Mouse (Mus musculus) embryonic facial prominence, embryonic 11.5 days (tissue): Measurements from ENCODE around the gene Syt1. TPM values are rescaled to one million over a fixed set of nuclear protein-coding genes. Genes with fewer than 3 reads are reported as not detected.

Source experiments
- ATAC-seq: fragments of 200-750 bp; cut with Nextera tagmentation; replicated peaks from 2 replicates; pipeline ENCODE4 v1.8.0; 2017; ENCODE audit warnings: low read depth; ENCODE audit not compliant: insufficient number of reproducible peaks, low FRiP score, low TSS enrichment
- DNase-seq: peaks from one replicate; pipeline ENCODE4 v3.0.0-alpha.2; 2015; ENCODE audit warnings: low spot score
- H3K27ac ChIP-seq: fragments of 300-500 bp; sonication (generic); replicated peaks from 2 replicates; pipeline ENCODE4 v1.5.1; 2014; ENCODE audit warnings: mild to moderate bottlenecking, low read depth, low read length, control low read depth
- H3K27me3 ChIP-seq: fragments of 300-500 bp; sonication (generic); 2 replicates; pipeline ENCODE4 v1.6.1; 2014; ENCODE audit warnings: mild to moderate bottlenecking, low read length, moderate library complexity, mixed read lengths; ENCODE audit not compliant: control insufficient read depth, insufficient read depth
- H3K36me3 ChIP-seq: fragments of 300-500 bp; sonication (generic); replicated peaks from 2 replicates; pipeline ENCODE4 v1.6.1; 2014; ENCODE audit warnings: low read depth, mild to moderate bottlenecking, low read length, moderate library complexity, mixed read lengths; ENCODE audit not compliant: control insufficient read depth, insufficient read depth
- H3K4me1 ChIP-seq: fragments of 300-500 bp; sonication (generic); 2 replicates; pipeline ENCODE4 v1.6.1; 2014; ENCODE audit warnings: low read length, mixed read lengths; ENCODE audit not compliant: control insufficient read depth, insufficient read depth
- H3K4me2 ChIP-seq: fragments of 300-500 bp; sonication (generic); 2 replicates; pipeline ENCODE4 v1.6.1; 2014; ENCODE audit warnings: low read depth, mild to moderate bottlenecking, control low read depth, low read length, moderate library complexity
- H3K4me3 ChIP-seq: fragments of 300-500 bp; sonication (generic); 2 replicates; pipeline ENCODE4 v1.5.1; 2014; ENCODE audit warnings: low read depth, low read length, control low read depth
- H3K9ac ChIP-seq: fragments of 300-500 bp; sonication (generic); replicated peaks from 2 replicates; pipeline ENCODE4 v1.6.1; 2014; ENCODE audit warnings: mild to moderate bottlenecking, control low read depth, low read length
- H3K9me3 ChIP-seq: fragments of 300-500 bp; sonication (generic); replicated peaks from 2 replicates; pipeline ENCODE4 v1.6.1; 2016; ENCODE audit warnings: mild to moderate bottlenecking, low read length, inconsistent platforms, mixed read lengths; ENCODE audit not compliant: control insufficient read depth
- WGBS: fragments of 180-500 bp; shearing (Covaris S2); extraction: QIAGEN DNeasy Blood & Tissue Kit; methylation state at CpG from one replicate; pipeline ENCODE4 v1.1.7; 2014; 5-methylcytosine and 5-hydroxymethylcytosine counted together
- polyA plus RNA-seq: library from polyadenylated mRNA; unstranded; fragments of >200 nt; fragmentation: Nextera tagmentation; extraction: Ambion mirVana; gene quantifications from 2 replicates; pipeline ENCODE4 v1.2.1, GENCODE M21; 2014

The Syt1 gene
- polyA plus RNA-seq, 1 experiment from 2014 or later, result 7.1 TPM

DNA sequence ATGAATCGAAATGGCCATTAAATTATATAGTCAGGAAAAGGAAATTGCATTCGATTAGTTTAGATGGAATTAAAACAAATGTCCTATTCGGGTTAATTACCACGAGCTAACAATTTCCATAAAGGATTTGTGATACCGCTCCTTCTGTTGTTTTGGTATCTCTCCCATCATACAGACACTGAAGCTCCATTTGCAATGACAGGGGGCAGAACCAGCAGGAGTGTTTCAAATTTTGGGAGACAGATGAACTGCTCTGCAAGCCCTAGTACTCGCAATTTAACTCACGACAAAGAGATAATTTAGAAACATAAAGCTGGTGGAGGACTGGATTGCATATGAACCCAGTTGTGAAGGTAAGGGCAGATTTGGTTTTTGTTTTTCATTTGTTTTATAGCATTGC is 210.0 kb downstream of the Syt1 start:
- no peak overlapping the region for H3K4me3 ChIP-seq
- H3K9me3 ChIP-seq, result no peaks in the 10 kb centered on the region
- DNase-seq, result no peak
- H3K4me2 ChIP-seq, result no peak overlapping the region
- H3K36me3 ChIP-seq, result no peaks in the 10 kb centered on the region
- no peak overlapping the region for H3K9ac ChIP-seq
- H3K4me1 ChIP-seq, result no peaks in the 10 kb centered on the region
- H3K27me3 ChIP-seq, result no peaks in the 10 kb centered on the region
- H3K27ac ChIP-seq, result no peak overlapping the region
- WGBS, result 88% methylated on average over 7 of the region's 7 CpGs
- no peak for ATAC-seq

DNA sequence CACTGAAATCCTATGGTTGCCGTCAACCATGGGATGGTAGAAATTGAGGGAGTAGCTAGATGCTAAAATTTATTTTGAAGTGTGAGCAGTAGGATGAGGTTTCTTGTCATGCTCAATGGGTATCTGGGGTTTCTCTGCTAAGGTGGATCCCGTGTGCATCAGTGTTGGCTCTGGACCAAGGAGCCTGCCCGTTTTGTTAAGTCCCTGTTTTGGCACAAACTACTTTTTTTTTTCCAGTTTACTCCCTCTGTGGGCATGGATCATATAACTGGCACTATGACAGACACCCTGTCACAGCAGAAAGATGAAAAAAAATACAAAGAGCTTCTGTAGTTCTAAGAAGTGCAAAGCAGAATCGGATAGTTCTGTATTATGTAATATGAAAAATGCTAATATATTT is 212.0 kb downstream of the Syt1 start:
- WGBS, result 88% methylated on average over 4 of the region's 4 CpGs
- no peak overlapping the region for H3K4me2 ChIP-seq
- no peaks in the 10 kb centered on the region for H3K9me3 ChIP-seq
- no peaks in the 10 kb centered on the region for H3K27me3 ChIP-seq
- no peaks in the 10 kb centered on the region for H3K4me1 ChIP-seq
- ATAC-seq (no peak), DNase-seq (no peak)
- no peak overlapping the region for H3K27ac ChIP-seq
- no peaks in the 10 kb centered on the region for H3K36me3 ChIP-seq
- no peak overlapping the region for H3K9ac ChIP-seq
- no peak overlapping the region for H3K4me3 ChIP-seq

- Histone ChIP-seq H3K27me3 (no peaks in the 10 kb centered on the region), H3K36me3 (no peaks in the 10 kb centered on the region), H3K4me3 (no peak overlapping the region), H3K9me3 (no peaks in the 10 kb centered on the region), H3K9ac (no peak overlapping the region), H3K4me2 (no peak overlapping the region), H3K4me1 (no peaks in the 10 kb centered on the region), H3K27ac (no peak overlapping the region)
- WGBS, result 87% methylated on average over 5 of the region's 5 CpGs
- DNase-seq, result no peak
- no peak for ATAC-seq
Observed at GRCm38 (mm10) chr10:108782817-108783216, 228.0 kb downstream of the Syt1 start.

DNA sequence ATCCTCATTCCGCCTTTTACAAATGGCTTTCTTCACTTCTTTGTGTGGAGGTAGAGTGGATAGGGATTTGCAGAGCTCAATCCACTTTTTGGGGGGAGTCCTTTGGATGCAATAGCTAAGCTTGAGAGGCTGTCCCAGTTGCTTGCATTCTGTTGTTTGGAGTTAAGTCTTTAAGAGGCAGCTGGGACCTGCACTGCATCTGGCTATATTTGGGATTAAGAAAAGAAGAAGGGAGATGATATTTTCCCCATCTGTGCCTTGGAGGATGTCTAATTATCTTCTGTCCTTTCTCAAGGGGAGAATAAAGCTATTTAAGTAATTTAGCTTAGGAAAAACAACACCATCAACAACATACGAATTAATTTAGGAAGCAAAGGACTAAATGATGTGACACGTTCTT is 230.2 kb downstream of the Syt1 start:
- WGBS, result 84% methylated on average over 3 of the region's 3 CpGs
- H3K27ac ChIP-seq, result no peak overlapping the region
- ATAC-seq (no peak), DNase-seq (no peak)
- H3K36me3 ChIP-seq, result no peaks in the 10 kb centered on the region
- H3K9ac ChIP-seq, result no peak overlapping the region
- no peaks in the 10 kb centered on the region for H3K9me3 ChIP-seq
- no peaks in the 10 kb centered on the region for H3K27me3 ChIP-seq
- no peak overlapping the region for H3K4me2 ChIP-seq
- H3K4me3 ChIP-seq, result no peak overlapping the region
- H3K4me1 ChIP-seq, result no peaks in the 10 kb centered on the region

DNA sequence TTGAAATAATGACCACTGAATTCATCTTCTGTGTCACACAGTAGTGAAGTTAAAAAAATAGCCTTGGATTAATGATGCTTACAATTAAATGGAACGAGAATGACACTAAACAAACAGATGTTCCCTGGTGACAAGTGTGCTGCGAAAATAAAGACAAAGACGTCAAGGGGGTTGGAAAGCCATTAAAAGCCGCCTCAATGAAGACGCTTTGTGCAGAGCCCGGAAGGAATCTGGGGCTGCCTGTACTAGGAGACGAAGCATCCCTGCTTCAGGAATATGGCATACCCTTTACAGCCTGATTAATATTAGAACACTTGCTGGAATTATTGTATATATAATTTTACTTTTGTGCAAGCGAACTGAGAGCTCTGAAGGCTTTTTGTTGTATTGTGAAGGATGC is 234.0 kb downstream of the Syt1 start:
- no peak for ATAC-seq
- no peaks in the 10 kb centered on the region for H3K4me1 ChIP-seq
- no peak for DNase-seq
- H3K27ac ChIP-seq, result no peak overlapping the region
- H3K27me3 ChIP-seq, result no peaks in the 10 kb centered on the region
- no peak overlapping the region for H3K4me2 ChIP-seq
- H3K4me3 ChIP-seq, result no peak overlapping the region
- no peak overlapping the region for H3K9ac ChIP-seq
- H3K36me3 ChIP-seq, result no peaks in the 10 kb centered on the region
- H3K9me3 ChIP-seq, result no peaks in the 10 kb centered on the region
- WGBS, result 66% methylated on average over 8 of the region's 8 CpGs

DNA sequence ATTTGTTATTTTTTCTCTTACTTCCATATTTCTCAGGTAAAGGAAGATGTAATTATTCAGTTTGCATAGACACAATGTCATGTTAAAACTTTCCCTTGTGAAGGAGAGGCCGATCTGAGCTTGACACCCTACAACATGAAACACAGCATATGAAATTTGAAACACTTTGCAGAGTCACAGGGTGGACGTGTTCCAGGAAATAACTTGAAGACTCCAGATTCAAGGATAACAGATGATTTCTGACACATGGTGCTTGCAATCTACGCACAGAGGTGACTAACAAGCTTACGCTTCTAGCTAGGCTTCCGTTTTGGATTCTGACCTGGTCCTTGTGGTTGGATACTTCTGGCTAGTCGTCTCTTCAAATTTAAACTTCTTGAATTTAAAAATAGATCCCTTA is 239.7 kb downstream of the Syt1 start:
- Histone ChIP-seq H3K4me3 (no peak overlapping the region), H3K4me1 (no peaks in the 10 kb centered on the region), H3K27me3 (no peaks in the 10 kb centered on the region), H3K36me3 (no peaks in the 10 kb centered on the region), H3K9ac (no peak overlapping the region), H3K9me3 (no peaks in the 10 kb centered on the region), H3K27ac (no peak overlapping the region), H3K4me2 (no peak overlapping the region)
- ATAC-seq (no peak), DNase-seq (no peak)
- 73% methylated on average over 6 of the region's 6 CpGs for WGBS

DNA sequence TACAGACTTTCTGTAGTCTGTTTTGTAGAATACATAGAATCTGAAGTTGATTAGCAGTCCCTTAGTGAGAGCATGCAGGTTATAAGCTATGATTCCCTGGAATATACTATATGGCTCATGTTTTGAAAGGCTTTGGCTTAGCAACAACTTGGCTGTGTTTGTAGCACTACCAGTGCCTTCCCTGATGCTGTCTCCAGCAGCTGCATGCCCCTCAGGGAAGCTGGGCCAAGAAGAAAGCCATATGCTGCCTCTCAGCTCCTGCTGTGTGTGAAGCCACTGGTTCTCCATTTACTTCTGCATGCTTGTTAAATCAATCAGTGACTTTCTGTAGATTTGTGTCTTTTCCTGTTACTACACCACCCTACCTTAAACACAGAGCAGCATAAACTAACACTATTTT is 245.2 kb downstream of the Syt1 start:
- ATAC-seq, result no peak
- H3K9ac ChIP-seq, result no peak overlapping the region

DNA sequence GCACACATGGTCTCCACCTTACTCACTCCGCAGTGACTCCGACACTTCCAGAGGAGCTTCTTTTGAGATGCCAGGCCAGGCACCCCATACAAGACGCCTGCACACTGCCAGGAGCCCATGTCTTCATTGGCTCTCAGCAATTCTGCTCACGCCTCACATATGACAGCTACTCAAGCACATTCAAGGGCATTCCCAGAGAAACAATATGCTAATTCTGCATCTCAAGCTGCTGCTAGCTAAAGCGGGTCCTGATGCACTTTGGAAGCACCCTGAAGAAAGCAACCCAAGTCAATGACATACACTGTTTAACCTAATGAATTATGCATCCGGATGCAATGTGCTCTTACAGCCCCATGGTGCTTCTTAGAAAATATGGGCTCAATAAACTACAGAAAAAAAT is 247.1 kb downstream of the Syt1 start:
- Histone ChIP-seq H3K9ac (no peak overlapping the region), H3K27me3 (no peaks in the 10 kb centered on the region), H3K36me3 (no peaks in the 10 kb centered on the region), H3K27ac (no peak overlapping the region), H3K4me3 (no peak overlapping the region), H3K4me2 (no peak overlapping the region), H3K9me3 (no peaks in the 10 kb centered on the region), H3K4me1 (no peaks in the 10 kb centered on the region)
- DNase-seq, result no peak
- WGBS, result 81% methylated on average over 6 of the region's 6 CpGs
- no peak for ATAC-seq

More for the DNA sequence above, 245.2 kb downstream of the Syt1 start:
- H3K4me2 ChIP-seq, result no peak overlapping the region
- no peak for DNase-seq
- H3K4me3 ChIP-seq, result no peak overlapping the region
- no peaks in the 10 kb centered on the region for H3K27me3 ChIP-seq
- no peaks in the 10 kb centered on the region for H3K36me3 ChIP-seq
- no peak overlapping the region for H3K27ac ChIP-seq
- H3K4me1 ChIP-seq, result no peaks in the 10 kb centered on the region
- no peaks in the 10 kb centered on the region for H3K9me3 ChIP-seq

- WGBS, result 70% methylated on average over 2 of the region's 2 CpGs
- Histone ChIP-seq H3K4me3 (no peak overlapping the region), H3K27me3 (no peaks in the 10 kb centered on the region), H3K27ac (no peak overlapping the region), H3K4me1 (no peaks in the 10 kb centered on the region), H3K9ac (no peak overlapping the region), H3K4me2 (no peak overlapping the region), H3K9me3 (no peaks in the 10 kb centered on the region), H3K36me3 (no peaks in the 10 kb centered on the region)
- ATAC-seq (no peak), DNase-seq (no peak)
Observed at GRCm38 (mm10) chr10:108753304-108753703, 257.5 kb downstream of the Syt1 start.
